Comparison of ENCODE assay signal across 10 mouse cellular contexts in genomic region chr1:131090261-131090660, GRCm38 (mm10). TPM values are rescaled to one million over a fixed set of nuclear protein-coding genes. Genes with fewer than 3 reads are reported as not detected.
DNase-seq lines count a peak whose midpoint lies in the region; ATAC-seq and TF ChIP-seq lines count a peak whose summit lies in the region.
"Had no signal": no experiment of that assay in that cellular context is flagged by ENCODE, and none has a peak within 500 bp of the region (broad histone marks: within the 10 kb centered on the region; RNA-seq: fewer than 3 reads in every experiment).

No protein-coding gene starts in this region.

- H3K27me3 ChIP-seq in intestine, postnatal 0 days (replicated peaks; ENCODE audit: control insufficient read depth, insufficient read depth, low read length), result no peaks in the 10 kb centered on the region
- no peaks in the 10 kb centered on the region for H3K27me3 ChIP-seq in stomach, postnatal 0 days (ENCODE audit: control insufficient read depth, insufficient read depth, low read length)
- H3K27me3 ChIP-seq: embryonic facial prominence, embryonic 15.5 days had no signal

- H3K9me3 ChIP-seq in intestine, postnatal 0 days (ENCODE audit: control insufficient read depth), result no peaks in the 10 kb centered on the region
- H3K9me3 ChIP-seq in stomach, postnatal 0 days (ENCODE audit: control insufficient read depth, low read length), result no peaks in the 10 kb centered on the region
- H3K9me3 ChIP-seq: embryonic facial prominence, embryonic 15.5 days had no signal

- H3K4me2 ChIP-seq in intestine, postnatal 0 days (replicated peaks; ENCODE audit: low read depth), result no peak overlapping the region; the same call in 1 of the 2 replicates
- H3K4me2 ChIP-seq in stomach, postnatal 0 days (replicated peaks; ENCODE audit: low read depth), result no peak overlapping the region
- H3K4me2 ChIP-seq: embryonic facial prominence, embryonic 15.5 days had no signal

- no peak overlapping the region for H3K4me3 ChIP-seq in intestine, postnatal 0 days (ENCODE audit: low read depth, low read length)
- H3K4me3 ChIP-seq in stomach, postnatal 0 days (ENCODE audit: low read depth, low read length), result no peak overlapping the region
- H3K4me3 ChIP-seq: embryonic facial prominence, embryonic 15.5 days had no signal

- H3K9ac ChIP-seq in intestine, postnatal 0 days (ENCODE audit: low read depth, low read length), result no peak overlapping the region
- H3K9ac ChIP-seq in stomach, postnatal 0 days (ENCODE audit: low read length), result 0 out of 2 replicates have a peak overlapping the region, but pooled peaks have one; percentile 4
- H3K9ac ChIP-seq: embryonic facial prominence, embryonic 15.5 days; liver, embryonic 14.5 days had no signal

- no peak for TF ChIP-seq EP300 in stomach, postnatal 0 days (optimal IDR thresholded peaks at IDR 0.05)

- DNase-seq in gastrocnemius, adult 18-20 months (ENCODE audit: low spot score), result peak; percentile 74
- no peak for DNase-seq in gastrocnemius, postnatal 10 days
- DNase-seq in lung, postnatal 36 days, result peak; percentile 46
- no peak for DNase-seq in lung, postnatal 14 days
- DNase-seq in stomach, postnatal 0 days (ENCODE audit: low spot score), result no peak
- DNase-seq in c-Kit-positive CD71-positive TER-119-positive erythroid progenitor cells, embryonic 14.5 days (ENCODE audit: low spot score), result no peak
- no peak for DNase-seq in layer of hippocampus, adult 11-12 months (ENCODE audit: low spot score)

- no peak for TF ChIP-seq CTCF in intestine, postnatal 0 days (IDR thresholded peaks at IDR 0.05; ENCODE audit: low read depth)
- no peak for TF ChIP-seq CTCF in stomach, postnatal 0 days (IDR thresholded peaks at IDR 0.05; ENCODE audit: low read depth)

- no peaks in the 10 kb centered on the region for H3K36me3 ChIP-seq in intestine, postnatal 0 days (ENCODE audit: control insufficient read depth, insufficient read depth)
- no peaks in the 10 kb centered on the region for H3K36me3 ChIP-seq in stomach, postnatal 0 days (ENCODE audit: control insufficient read depth, insufficient read depth, low read length)
- H3K36me3 ChIP-seq: embryonic facial prominence, embryonic 15.5 days had no signal

- ATAC-seq in intestine, postnatal 0 days, result no peak
- no peak for ATAC-seq in stomach, postnatal 0 days (ENCODE audit: low FRiP score, low TSS enrichment)

- WGBS in intestine, postnatal 0 days, result 45% methylated on average over 5 of the region's 5 CpGs
- 48% methylated on average over 5 of the region's 5 CpGs for WGBS in stomach, postnatal 0 days

- H3K4me1 ChIP-seq in intestine, postnatal 0 days (replicated peaks; ENCODE audit: control insufficient read depth, insufficient read depth, low read length), result peaks cover 26% of the 10 kb centered on the region
- H3K4me1 ChIP-seq in stomach, postnatal 0 days (replicated peaks; ENCODE audit: control insufficient read depth, insufficient read depth), result peaks cover 35% of the 10 kb centered on the region

- 0 out of 2 replicates have a peak overlapping the region, but pooled peaks have one; percentile 10 for H3K27ac ChIP-seq in intestine, postnatal 0 days (ENCODE audit: low read depth, low read length)
- 0 out of 2 replicates have a peak overlapping the region, but pooled peaks have one; percentile 40 for H3K27ac ChIP-seq in stomach, postnatal 0 days (replicated peaks)
- H3K27ac ChIP-seq: embryonic facial prominence, embryonic 15.5 days; liver, embryonic 14.5 days had no signal

RNA-seq across cellular contexts. Expression of gene Mapkapk2, which starts 7.4 kb away (rescaled TPM):
- total RNA-seq in gastrocnemius, adult 18-20 months (2021), result 100 to 1,000 TPM; 217 to 250 TPM
- total RNA-seq in gastrocnemius, postnatal 10 days (2021), result 100 to 1,000 TPM; 171 to 177 TPM
- polyA plus RNA-seq in intestine, postnatal 0 days (2015; fragmentation: Nextera tagmentation; extraction: Ambion mirVana), result 34.9 and 35.9 TPM in 2 replicates
- polyA plus RNA-seq in stomach, postnatal 0 days (2015; fragmentation: Nextera tagmentation; extraction: Ambion mirVana), result 34.6 and 35.4 TPM in 2 replicates

RNA-seq across cellular contexts. Expression of gene Dyrk3, which starts 47.9 kb away (rescaled TPM):
- total RNA-seq in gastrocnemius, adult 18-20 months (2021), result not detected
- under 1 TPM; 0.12 to 0.14 TPM for total RNA-seq in gastrocnemius, postnatal 10 days (2021)
- 0.54 and 0.80 TPM in 2 replicates for polyA plus RNA-seq in intestine, postnatal 0 days (2015; fragmentation: Nextera tagmentation; extraction: Ambion mirVana)
- polyA plus RNA-seq in stomach, postnatal 0 days (2015; fragmentation: Nextera tagmentation; extraction: Ambion mirVana), result 1.4 TPM in 2 replicates

Comparison
In these comparisons a context has a peak if more than half of its experiments do, and no peak if none do; other contexts are left out.
1. DNase-seq: peak in gastrocnemius, adult 18-20 months (single experiment) and lung, postnatal 36 days (single experiment); none in gastrocnemius, postnatal 10 days (single experiment), lung, postnatal 14 days (single experiment), stomach, postnatal 0 days (single experiment), c-Kit-positive CD71-positive TER-119-positive erythroid progenitor cells, embryonic 14.5 days (single experiment) and layer of hippocampus, adult 11-12 months (single experiment).